Mouse (Mus musculus) limb, embryonic 15.5 days (tissue): ENCODE results near the gene Pkd1l1. TPM values are rescaled to one million over a fixed set of nuclear protein-coding genes. Genes with fewer than 3 reads are reported as not detected.

ENCODE experiments used
- ATAC-seq: fragments of 200-750 bp; cut with Nextera tagmentation; 2 replicates; pipeline ENCODE4 v1.8.0; 2017; ENCODE audit warnings: low read depth, moderate TSS enrichment; ENCODE audit not compliant: insufficient number of reproducible peaks, low FRiP score, low TSS enrichment
- H3K27ac ChIP-seq: fragments of 300-500 bp; sonication (generic); 2 replicates; pipeline ENCODE4 v1.5.1; 2015; ENCODE audit warnings: moderate library complexity, mild to moderate bottlenecking, inconsistent platforms
- H3K27me3 ChIP-seq: fragments of 300-500 bp; sonication (generic); 2 replicates; pipeline ENCODE4 v1.6.1; 2015; ENCODE audit warnings: inconsistent platforms
- H3K36me3 ChIP-seq: fragments of 300-500 bp; sonication (generic); 2 replicates; pipeline ENCODE4 v1.6.1; 2015; ENCODE audit warnings: inconsistent platforms
- H3K4me1 ChIP-seq: fragments of 300-500 bp; sonication (generic); 2 replicates; pipeline ENCODE4 v1.6.1; 2015; ENCODE audit warnings: inconsistent platforms
- H3K4me2 ChIP-seq: fragments of 300-500 bp; sonication (generic); 2 replicates; pipeline ENCODE4 v1.6.1; 2015; ENCODE audit warnings: mild to moderate bottlenecking, inconsistent platforms
- H3K4me3 ChIP-seq: fragments of 300-500 bp; sonication (generic); 2 replicates; pipeline ENCODE4 v1.5.1; 2015; ENCODE audit warnings: mild to moderate bottlenecking, inconsistent platforms
- H3K9ac ChIP-seq: fragments of 300-500 bp; sonication (generic); 2 replicates; pipeline ENCODE4 v1.6.1; 2015; ENCODE audit warnings: inconsistent platforms
- H3K9me3 ChIP-seq: fragments of 300-500 bp; sonication (generic); 2 replicates; pipeline ENCODE4 v1.6.1; 2016; ENCODE audit warnings: inconsistent platforms
- WGBS: fragments of 180-500 bp; shearing (Covaris S2); methylation state at CpG from one replicate; pipeline ENCODE4 v1.1.7; 2015; 5-methylcytosine and 5-hydroxymethylcytosine counted together
- polyA plus RNA-seq: library from polyadenylated mRNA; unstranded; fragments of >200 nt; fragmentation: Nextera tagmentation; extraction: Ambion mirVana; gene quantifications from 2 replicates; pipeline ENCODE4 v1.2.1, GENCODE M21; 2015

Gene Pkd1l1
- polyA plus RNA-seq, 1 experiment from 2014 or later: 0.08 TPM

GRCm38 (mm10) chr11:8916081-8916671 is 56.9 kb downstream of the Pkd1l1 start:
- ATAC-seq: no peak
- 78% methylated on average over 8 of the region's 8 CpGs for WGBS
- Histone ChIP-seq H3K4me3 (no peak overlapping the region), H3K4me1 (no peaks in the 10 kb centered on the region), H3K9me3 (no peaks in the 10 kb centered on the region), H3K4me2 (no peak overlapping the region), H3K27ac (no peak overlapping the region), H3K9ac (no peak overlapping the region), H3K27me3 (no peaks in the 10 kb centered on the region), H3K36me3 (no peaks in the 10 kb centered on the region)

GRCm38 (mm10) chr11:8882793-8883192 is 90.3 kb downstream of the Pkd1l1 start:
- H3K27me3 ChIP-seq: no peaks in the 10 kb centered on the region
- H3K27ac ChIP-seq: no peak overlapping the region
- H3K4me2 ChIP-seq: no peak overlapping the region
- no peak overlapping the region for H3K4me3 ChIP-seq
- ATAC-seq: no peak
- H3K9ac ChIP-seq: no peak overlapping the region
- H3K9me3 ChIP-seq: no peaks in the 10 kb centered on the region
- WGBS: 83% methylated on average over 4 of the region's 4 CpGs
- no peaks in the 10 kb centered on the region for H3K4me1 ChIP-seq
- H3K36me3 ChIP-seq: no peaks in the 10 kb centered on the region

- Histone ChIP-seq H3K27me3 (no peaks in the 10 kb centered on the region), H3K9me3 (no peaks in the 10 kb centered on the region), H3K9ac (no peak overlapping the region), H3K4me2 (no peak overlapping the region), H3K36me3 (no peaks in the 10 kb centered on the region), H3K4me3 (no peak overlapping the region), H3K4me1 (no peaks in the 10 kb centered on the region), H3K27ac (no peak overlapping the region)
- 60% methylated on average over 2 of the region's 2 CpGs for WGBS
- ATAC-seq: no peak
These were observed 91.5 kb downstream of the Pkd1l1 start for GRCm38 (mm10) chr11:8881521-8881920.

- WGBS: 90% methylated on average over 5 of the region's 5 CpGs
- H3K4me1 ChIP-seq: no peaks in the 10 kb centered on the region
- no peak overlapping the region for H3K4me3 ChIP-seq
- no peak overlapping the region for H3K9ac ChIP-seq
- no peak for ATAC-seq
- H3K27me3 ChIP-seq: no peaks in the 10 kb centered on the region
- H3K4me2 ChIP-seq: no peak overlapping the region
- no peak overlapping the region for H3K27ac ChIP-seq
- no peaks in the 10 kb centered on the region for H3K36me3 ChIP-seq
- H3K9me3 ChIP-seq: no peaks in the 10 kb centered on the region
These were observed 103.0 kb downstream of the Pkd1l1 start for GRCm38 (mm10) chr11:8870115-8870514.

- H3K4me1 ChIP-seq: no peaks in the 10 kb centered on the region
- 91% methylated on average over 7 of the region's 7 CpGs for WGBS
- no peaks in the 10 kb centered on the region for H3K36me3 ChIP-seq
- no peak overlapping the region for H3K4me3 ChIP-seq
- H3K4me2 ChIP-seq: no peak overlapping the region
- ATAC-seq: no peak
- H3K9me3 ChIP-seq: no peaks in the 10 kb centered on the region
- no peak overlapping the region for H3K27ac ChIP-seq
- no peaks in the 10 kb centered on the region for H3K27me3 ChIP-seq
- no peak overlapping the region for H3K9ac ChIP-seq
These were observed 107.0 kb downstream of the Pkd1l1 start for GRCm38 (mm10) chr11:8866021-8866420.

- H3K27me3 ChIP-seq: no peaks in the 10 kb centered on the region
- H3K9me3 ChIP-seq: no peaks in the 10 kb centered on the region
- no peak overlapping the region for H3K4me2 ChIP-seq
- no peak overlapping the region for H3K27ac ChIP-seq
- H3K4me1 ChIP-seq: no peaks in the 10 kb centered on the region
- no peaks in the 10 kb centered on the region for H3K36me3 ChIP-seq
- 64% methylated on average over 8 of the region's 8 CpGs for WGBS
- ATAC-seq: no peak
- no peak overlapping the region for H3K4me3 ChIP-seq
- H3K9ac ChIP-seq: no peak overlapping the region
These were observed 109.0 kb downstream of the Pkd1l1 start for GRCm38 (mm10) chr11:8863955-8864675.

- H3K9me3 ChIP-seq: no peaks in the 10 kb centered on the region
- no peaks in the 10 kb centered on the region for H3K27me3 ChIP-seq
- no peaks in the 10 kb centered on the region for H3K4me1 ChIP-seq
- no peak overlapping the region for H3K9ac ChIP-seq
- H3K4me2 ChIP-seq: no peak overlapping the region
- H3K4me3 ChIP-seq: no peak overlapping the region
- no peak overlapping the region for H3K27ac ChIP-seq
- H3K36me3 ChIP-seq: no peaks in the 10 kb centered on the region
- ATAC-seq: no peak
- WGBS: 84% methylated on average over 4 of the region's 4 CpGs
These were observed 110.6 kb downstream of the Pkd1l1 start for GRCm38 (mm10) chr11:8862426-8862825.

GRCm38 (mm10) chr11:8861978-8862377 is 111.1 kb downstream of the Pkd1l1 start:
- no peaks in the 10 kb centered on the region for H3K4me1 ChIP-seq
- no peaks in the 10 kb centered on the region for H3K9me3 ChIP-seq
- no peaks in the 10 kb centered on the region for H3K36me3 ChIP-seq
- H3K4me2 ChIP-seq: no peak overlapping the region
- H3K27me3 ChIP-seq: no peaks in the 10 kb centered on the region
- WGBS: 82% methylated on average over 4 of the region's 4 CpGs
- H3K27ac ChIP-seq: no peak overlapping the region
- no peak for ATAC-seq
- H3K9ac ChIP-seq: no peak overlapping the region
- no peak overlapping the region for H3K4me3 ChIP-seq

- WGBS: 17% methylated on average over 3 of the region's 3 CpGs
- Histone ChIP-seq H3K4me3 (no peak overlapping the region), H3K4me2 (no peak overlapping the region), H3K9me3 (no peaks in the 10 kb centered on the region), H3K9ac (no peak overlapping the region), H3K27ac (no peak overlapping the region), H3K4me1 (no peaks in the 10 kb centered on the region), H3K27me3 (no peaks in the 10 kb centered on the region), H3K36me3 (no peaks in the 10 kb centered on the region)
- no peak for ATAC-seq
These were observed 112.2 kb downstream of the Pkd1l1 start for GRCm38 (mm10) chr11:8860878-8861277.

GRCm38 (mm10) chr11:8859868-8860267 is 113.2 kb downstream of the Pkd1l1 start:
- WGBS: 14% methylated on average over 5 of the region's 5 CpGs
- no peaks in the 10 kb centered on the region for H3K4me1 ChIP-seq
- no peaks in the 10 kb centered on the region for H3K9me3 ChIP-seq
- H3K4me3 ChIP-seq: no peak overlapping the region
- H3K36me3 ChIP-seq: no peaks in the 10 kb centered on the region
- no peak for ATAC-seq
- H3K4me2 ChIP-seq: no peak overlapping the region
- H3K27me3 ChIP-seq: no peaks in the 10 kb centered on the region
- H3K27ac ChIP-seq: no peak overlapping the region
- no peak overlapping the region for H3K9ac ChIP-seq

GRCm38 (mm10) chr11:8859041-8859440 is 114.0 kb downstream of the Pkd1l1 start:
- Histone ChIP-seq H3K4me2 (no peak overlapping the region), H3K4me1 (no peaks in the 10 kb centered on the region)

GRCm38 (mm10) chr11:8856125-8856524 is 116.9 kb downstream of the Pkd1l1 start:
- H3K9me3 ChIP-seq: no peaks in the 10 kb centered on the region
- 61% methylated on average over 5 of the region's 5 CpGs for WGBS
- no peak for ATAC-seq

More at GRCm38 (mm10) chr11:8859041-8859440, 114.0 kb downstream of the Pkd1l1 start:
- Histone ChIP-seq H3K27me3 (no peaks in the 10 kb centered on the region), H3K9me3 (no peaks in the 10 kb centered on the region), H3K9ac (no peak overlapping the region), H3K36me3 (no peaks in the 10 kb centered on the region), H3K4me3 (no peak overlapping the region), H3K27ac (no peak overlapping the region)
- 62% methylated on average over 3 of the region's 3 CpGs for WGBS
- ATAC-seq: no peak

More at GRCm38 (mm10) chr11:8856125-8856524, 116.9 kb downstream of the Pkd1l1 start:
- Histone ChIP-seq H3K9ac (no peak overlapping the region), H3K36me3 (no peaks in the 10 kb centered on the region), H3K27me3 (no peaks in the 10 kb centered on the region), H3K4me3 (no peak overlapping the region), H3K27ac (no peak overlapping the region), H3K4me2 (no peak overlapping the region), H3K4me1 (no peaks in the 10 kb centered on the region)
